Mouse (Mus musculus): ENCODE results near the gene 5730596B20Rik. TPM values are rescaled to one million over a fixed set of nuclear protein-coding genes. Genes with fewer than 3 reads are reported as not detected.

The 5730596B20Rik gene
- polyA plus RNA-seq, 1 experiment, result 0.07 TPM

- no peak for TF ChIP-seq CTCF (IDR thresholded peaks at IDR 0.05; ENCODE audit: control insufficient read depth, insufficient read depth, insufficient read length)
- no peak for TF ChIP-seq USF1 (IDR thresholded peaks at IDR 0.05; ENCODE audit: low read depth)
- TF ChIP-seq MAX (IDR thresholded peaks at IDR 0.05), result no peak
- no peak for TF ChIP-seq CEBPB (IDR thresholded peaks at IDR 0.05; ENCODE audit: low read depth)
- Histone ChIP-seq H3K79me3 (ENCODE audit: low read depth) (peaks cover 21% of the 10 kb centered on the region), H3K79me2 (ENCODE audit: control insufficient read depth, insufficient read depth) (peaks cover 41% of the 10 kb centered on the region), H3ac (ENCODE audit: control insufficient read depth, insufficient read length, low read depth) (no peak overlapping the region), H3K36me3 (ENCODE audit: control insufficient read depth, insufficient read depth) (peaks cover 36% of the 10 kb centered on the region), H3K4me3 (ENCODE audit: insufficient read depth, poor library complexity, severe bottlenecking) (no peak overlapping the region), H3K27me3 (ENCODE audit: control insufficient read depth, insufficient read depth, insufficient read length) (no peaks in the 10 kb centered on the region)
These were observed 28.6 kb downstream of the 5730596B20Rik start for GRCm38 (mm10) chr6:52205638-52206621.

- H3K79me2 ChIP-seq (ENCODE audit: control insufficient read depth, insufficient read depth), result peaks cover 53% of the 10 kb centered on the region
- H3K27me3 ChIP-seq (ENCODE audit: control insufficient read depth, insufficient read depth, insufficient read length), result no peaks in the 10 kb centered on the region
- no peak overlapping the region for H3ac ChIP-seq (ENCODE audit: control insufficient read depth, insufficient read length, low read depth)
- H3K79me3 ChIP-seq (ENCODE audit: low read depth), result peaks cover 31% of the 10 kb centered on the region
- TF ChIP-seq CTCF (IDR thresholded peaks at IDR 0.05; ENCODE audit: control insufficient read depth, insufficient read depth, insufficient read length) (no peak), FOSL1 (IDR thresholded peaks at IDR 0.05; ENCODE audit: insufficient read depth, low read length, poor library complexity, severe bottlenecking) (no peak), USF1 (IDR thresholded peaks at IDR 0.05; ENCODE audit: low read depth) (no peak), MYOD1 (IDR thresholded peaks at IDR 0.05; ENCODE audit: control insufficient read depth, insufficient read length, low read depth) (no peak), CEBPB (IDR thresholded peaks at IDR 0.05; ENCODE audit: low read depth) (no peak), MAX (IDR thresholded peaks at IDR 0.05) (no peak), MYOG (IDR thresholded peaks at IDR 0.05; ENCODE audit: control insufficient read depth, extremely low read depth, insufficient read length) (no peak)
- no peak overlapping the region for H3K4me3 ChIP-seq (ENCODE audit: insufficient read depth, poor library complexity, severe bottlenecking)
- H3K36me3 ChIP-seq (ENCODE audit: control insufficient read depth, insufficient read depth), result peaks cover 36% of the 10 kb centered on the region
These were observed 29.8 kb downstream of the 5730596B20Rik start for GRCm38 (mm10) chr6:52206882-52207683.

GRCm38 (mm10) chr6:52207684-52207976 is 30.3 kb downstream of the 5730596B20Rik start:
- TF ChIP-seq CTCF (IDR thresholded peaks at IDR 0.05; ENCODE audit: control insufficient read depth, insufficient read depth, insufficient read length) (no peak), CEBPB (IDR thresholded peaks at IDR 0.05; ENCODE audit: low read depth) (no peak), USF1 (IDR thresholded peaks at IDR 0.05; ENCODE audit: low read depth) (no peak), FOSL1 (IDR thresholded peaks at IDR 0.05; ENCODE audit: insufficient read depth, low read length, poor library complexity, severe bottlenecking) (no peak), MAX (IDR thresholded peaks at IDR 0.05) (no peak), MYOD1 (IDR thresholded peaks at IDR 0.05; ENCODE audit: control insufficient read depth, insufficient read length, low read depth) (no peak), MYOG (IDR thresholded peaks at IDR 0.05; ENCODE audit: control insufficient read depth, extremely low read depth, insufficient read length) (no peak)
- Histone ChIP-seq H3K27me3 (ENCODE audit: control insufficient read depth, insufficient read depth, insufficient read length) (no peaks in the 10 kb centered on the region), H3K36me3 (ENCODE audit: control insufficient read depth, insufficient read depth) (peaks cover 36% of the 10 kb centered on the region), H3K4me3 (ENCODE audit: insufficient read depth, poor library complexity, severe bottlenecking) (no peak overlapping the region), H3K79me3 (ENCODE audit: low read depth) (peaks cover 34% of the 10 kb centered on the region), H3K79me2 (ENCODE audit: control insufficient read depth, insufficient read depth) (peaks cover 58% of the 10 kb centered on the region), H3ac (ENCODE audit: control insufficient read depth, insufficient read length, low read depth) (no peak overlapping the region)

GRCm38 (mm10) chr6:52208072-52208867 is 31.0 kb downstream of the 5730596B20Rik start, which contains the start of gene Hoxa6:
Hoxa6 (minus strand) TSS chr6:52208722.
- Histone ChIP-seq H3K36me3 (ENCODE audit: control insufficient read depth, insufficient read depth) (peaks cover 36% of the 10 kb centered on the region), H3K79me2 (ENCODE audit: control insufficient read depth, insufficient read depth) (peaks cover 62% of the 10 kb centered on the region), H3K4me3 (ENCODE audit: insufficient read depth, poor library complexity, severe bottlenecking) (peak within 1 kb of the TSS; percentile 11), H3K27me3 (ENCODE audit: control insufficient read depth, insufficient read depth, insufficient read length) (no peaks in the 10 kb centered on the region), H3ac (ENCODE audit: control insufficient read depth, insufficient read length, low read depth) (peak within 1 kb of the TSS; percentile 28), H3K79me3 (ENCODE audit: low read depth) (peaks cover 34% of the 10 kb centered on the region)
- TF ChIP-seq MYOD1 (IDR thresholded peaks at IDR 0.05; ENCODE audit: control insufficient read depth, insufficient read length, low read depth) (no peak), USF1 (IDR thresholded peaks at IDR 0.05; ENCODE audit: low read depth) (peak; percentile 27), FOSL1 (IDR thresholded peaks at IDR 0.05; ENCODE audit: insufficient read depth, low read length, poor library complexity, severe bottlenecking) (no peak)

GRCm38 (mm10) chr6:52208868-52209684 is 31.8 kb downstream of the 5730596B20Rik start:
- H3K27me3 ChIP-seq (ENCODE audit: control insufficient read depth, insufficient read depth, insufficient read length), result no peaks in the 10 kb centered on the region
- H3K36me3 ChIP-seq (ENCODE audit: control insufficient read depth, insufficient read depth), result peaks cover 34% of the 10 kb centered on the region
- TF ChIP-seq USF1 (IDR thresholded peaks at IDR 0.05; ENCODE audit: low read depth) (no peak), MYOG (IDR thresholded peaks at IDR 0.05; ENCODE audit: control insufficient read depth, extremely low read depth, insufficient read length) (no peak), CTCF (IDR thresholded peaks at IDR 0.05; ENCODE audit: control insufficient read depth, insufficient read depth, insufficient read length) (no peak), FOSL1 (IDR thresholded peaks at IDR 0.05; ENCODE audit: insufficient read depth, low read length, poor library complexity, severe bottlenecking) (no peak), MAX (IDR thresholded peaks at IDR 0.05) (no peak)
- peaks cover 65% of the 10 kb centered on the region for H3K79me2 ChIP-seq (ENCODE audit: control insufficient read depth, insufficient read depth)
- peaks cover 34% of the 10 kb centered on the region for H3K79me3 ChIP-seq (ENCODE audit: low read depth)
- H3K4me3 ChIP-seq (ENCODE audit: insufficient read depth, poor library complexity, severe bottlenecking), result peak overlapping the region; percentile 11
- peak overlapping the region; percentile 28 for H3ac ChIP-seq (ENCODE audit: control insufficient read depth, insufficient read length, low read depth)
